Mouse (Mus musculus) liver (tissue): ENCODE measurements around the gene Rab30.

Experiments used
- DNase-seq: peaks from one replicate; pipeline ENCODE4 v3.0.0-alpha.2; 2020; ENCODE audit warnings: mixed read lengths

Gene Rab30

DNA sequence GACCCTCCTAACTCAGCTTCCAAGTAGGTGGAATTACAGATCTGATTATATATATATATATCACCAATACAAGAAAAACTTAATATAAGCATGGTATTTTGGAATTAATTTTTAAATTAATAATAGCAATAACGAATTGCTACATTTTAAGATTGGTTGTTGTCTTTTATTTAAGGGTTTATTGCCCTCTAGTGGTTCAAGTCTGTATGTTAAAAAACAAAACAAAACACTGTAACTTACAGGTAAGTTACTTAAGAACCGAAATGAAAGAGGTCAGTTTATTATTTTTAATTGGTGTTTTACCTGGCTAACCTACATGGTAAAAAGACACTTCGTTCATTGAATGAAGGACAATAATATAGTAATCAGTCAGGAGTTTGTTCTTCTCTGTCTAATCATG, 128.8 kb downstream of the Rab30 start:
- no peak for DNase-seq

GRCm38 (mm10) chr7:92871596-92871995, 130.2 kb downstream of the Rab30 start:
- DNase-seq = no peak

DNA sequence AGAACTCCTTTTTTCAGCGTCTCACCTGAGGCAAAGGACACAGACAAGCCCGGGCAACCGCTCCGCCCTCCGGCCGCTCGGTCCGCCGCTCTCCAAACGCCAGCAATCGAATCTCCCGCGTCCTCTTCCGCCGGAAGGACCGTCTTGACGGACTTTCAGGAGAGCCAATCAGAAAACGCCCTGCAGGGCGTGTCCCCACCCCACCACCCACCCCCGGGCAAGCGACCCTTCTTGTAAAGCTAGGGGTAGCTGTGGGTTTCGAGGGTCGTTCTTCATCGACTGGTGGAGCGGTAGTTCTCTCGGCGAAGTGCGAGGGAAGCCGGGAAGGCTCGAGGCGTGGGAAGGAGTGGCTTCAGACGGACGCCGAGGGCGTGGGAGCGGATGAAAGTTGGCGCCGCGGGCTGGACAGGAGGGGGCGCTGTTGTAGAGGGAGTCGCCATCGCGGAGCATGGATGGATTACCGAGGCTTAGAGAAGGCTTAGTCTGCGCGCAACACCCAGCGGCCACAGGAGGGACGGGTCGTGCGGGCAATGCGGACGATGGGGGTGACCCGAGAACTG, 132.8 kb downstream of the Rab30 start, which contains the start of the genes Ddias and Prcp:
Ddias (minus strand) TSS at position 132 of the 560 bp plus-strand sequence.
Prcp (plus strand) TSS at position 355 of the 560 bp plus-strand sequence.
- DNase-seq = peak; percentile 94

- peak; percentile 97 for DNase-seq
Observed at GRCm38 (mm10) chr7:92874761-92875408, 133.5 kb downstream of the Rab30 start.

- DNase-seq = no peak
Observed at GRCm38 (mm10) chr7:92876066-92876465, 134.7 kb downstream of the Rab30 start.

GRCm38 (mm10) chr7:92876538-92876937, 135.1 kb downstream of the Rab30 start:
- no peak for DNase-seq

GRCm38 (mm10) chr7:92878575-92879285, 137.3 kb downstream of the Rab30 start:
- peak; percentile 18 for DNase-seq

- DNase-seq = peak; percentile 56
Observed at GRCm38 (mm10) chr7:92883850-92884716, 142.7 kb downstream of the Rab30 start.

DNA sequence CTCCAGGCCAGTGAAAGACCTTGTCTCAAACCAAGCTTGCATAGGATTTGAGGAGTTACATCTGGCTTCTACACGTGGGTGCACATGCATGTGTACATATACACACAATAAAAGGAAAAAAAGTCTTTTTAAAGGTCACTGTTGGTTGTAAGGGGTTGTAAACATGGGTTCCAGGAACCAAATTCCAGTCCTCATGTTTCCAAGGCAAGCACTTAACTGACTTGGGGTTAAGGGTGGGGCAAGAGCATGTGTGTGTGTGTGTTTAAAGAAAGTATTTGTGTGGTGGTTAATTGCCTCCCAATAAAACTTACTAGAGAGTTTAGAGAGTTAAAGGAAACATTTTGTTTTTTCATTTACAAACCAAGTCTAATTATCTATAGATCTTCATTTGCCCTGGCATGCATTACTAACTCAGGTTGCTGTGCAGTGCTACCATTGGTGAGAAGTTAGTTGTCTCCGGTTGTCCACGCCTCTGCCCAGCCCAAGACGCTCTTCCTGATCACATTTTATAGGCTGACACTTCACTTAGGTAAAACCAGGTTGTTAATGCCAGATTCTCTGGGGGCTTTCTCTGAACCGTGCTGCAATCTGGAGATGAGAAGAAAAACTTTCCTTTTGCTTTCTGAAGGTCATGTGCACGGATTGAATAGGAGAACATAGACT, 143.7 kb downstream of the Rab30 start:
- DNase-seq = no peak

GRCm38 (mm10) chr7:92886801-92887200, 145.4 kb downstream of the Rab30 start:
- no peak for DNase-seq

DNA sequence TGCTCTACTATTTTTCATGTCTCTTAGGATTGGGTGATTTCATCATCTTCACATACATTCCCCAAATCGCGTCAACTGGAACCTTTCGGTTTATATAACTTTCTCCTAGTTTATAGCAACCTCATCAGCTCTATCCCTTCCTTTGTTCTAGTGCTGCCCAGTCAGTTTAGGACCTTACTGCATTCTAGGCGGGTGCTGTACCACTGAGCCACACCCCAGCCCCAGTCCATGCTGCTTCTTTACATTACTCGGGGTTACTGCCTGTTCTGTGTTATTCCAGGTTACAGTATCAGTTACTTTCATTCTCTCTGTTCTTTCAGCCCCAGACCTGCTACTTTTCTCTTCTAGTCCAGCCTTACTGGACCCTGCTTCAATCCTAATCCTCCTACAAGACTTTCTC, 145.8 kb downstream of the Rab30 start:
- DNase-seq = peak; percentile 41

- DNase-seq = no peak
Observed at GRCm38 (mm10) chr7:92890211-92890610, 148.8 kb downstream of the Rab30 start.

DNA sequence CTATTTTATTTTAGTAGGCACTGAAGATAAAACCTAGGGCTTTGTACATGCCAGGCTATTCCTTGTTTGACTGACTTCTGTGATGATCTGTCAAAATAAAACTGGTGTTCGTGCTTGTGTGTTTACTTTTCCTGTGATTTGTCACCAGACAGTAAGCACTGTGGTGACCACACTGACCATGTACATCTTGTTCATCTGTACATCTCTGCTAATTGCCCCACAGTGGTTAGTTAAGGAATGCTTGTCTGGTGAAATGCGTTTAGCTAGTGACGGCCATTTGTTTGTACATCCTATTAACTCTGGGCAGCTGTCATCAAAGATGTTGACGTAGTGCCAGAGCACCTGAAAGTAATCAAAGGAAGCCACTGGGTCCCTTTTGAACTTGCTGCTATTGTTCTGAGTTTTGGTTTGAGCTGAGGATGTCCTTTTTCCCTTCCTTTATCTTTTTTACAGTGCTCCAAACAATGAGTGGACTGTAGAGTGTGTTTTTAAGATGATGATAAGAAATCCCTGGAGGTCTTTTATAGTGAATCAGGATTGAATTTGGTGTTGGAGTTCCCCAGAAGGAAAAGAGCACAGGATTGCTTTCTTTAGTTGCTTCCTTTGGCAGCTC, 149.3 kb downstream of the Rab30 start:
- no peak for DNase-seq

DNA sequence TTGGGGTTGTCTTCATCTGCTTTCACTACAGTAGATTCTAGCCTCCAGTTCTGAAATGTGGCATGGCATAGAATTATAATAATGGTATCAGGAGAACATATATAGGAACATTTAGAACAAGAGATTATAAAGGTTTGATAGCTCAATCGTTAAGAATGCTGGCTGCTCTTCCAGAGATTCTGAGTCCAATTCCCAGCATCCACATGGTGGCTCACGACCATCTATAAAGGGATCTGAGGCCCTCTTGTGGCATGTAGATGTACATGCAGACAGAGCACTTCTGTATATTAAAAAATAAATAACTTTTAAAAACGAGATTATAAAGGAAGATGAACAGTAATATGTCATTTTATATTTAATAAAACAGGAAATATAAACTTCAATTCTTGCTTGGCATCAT, 152.1 kb downstream of the Rab30 start:
- no peak for DNase-seq
